Mouse (Mus musculus): ENCODE data around the gene Syn3. TPM values are rescaled to one million over a fixed set of nuclear protein-coding genes. Genes with fewer than 3 reads are reported as not detected.

The Syn3 gene
- total RNA-seq, 4 experiments from 2014 or later = 0.10 to 0.90 (median 0.57) TPM

DNA sequence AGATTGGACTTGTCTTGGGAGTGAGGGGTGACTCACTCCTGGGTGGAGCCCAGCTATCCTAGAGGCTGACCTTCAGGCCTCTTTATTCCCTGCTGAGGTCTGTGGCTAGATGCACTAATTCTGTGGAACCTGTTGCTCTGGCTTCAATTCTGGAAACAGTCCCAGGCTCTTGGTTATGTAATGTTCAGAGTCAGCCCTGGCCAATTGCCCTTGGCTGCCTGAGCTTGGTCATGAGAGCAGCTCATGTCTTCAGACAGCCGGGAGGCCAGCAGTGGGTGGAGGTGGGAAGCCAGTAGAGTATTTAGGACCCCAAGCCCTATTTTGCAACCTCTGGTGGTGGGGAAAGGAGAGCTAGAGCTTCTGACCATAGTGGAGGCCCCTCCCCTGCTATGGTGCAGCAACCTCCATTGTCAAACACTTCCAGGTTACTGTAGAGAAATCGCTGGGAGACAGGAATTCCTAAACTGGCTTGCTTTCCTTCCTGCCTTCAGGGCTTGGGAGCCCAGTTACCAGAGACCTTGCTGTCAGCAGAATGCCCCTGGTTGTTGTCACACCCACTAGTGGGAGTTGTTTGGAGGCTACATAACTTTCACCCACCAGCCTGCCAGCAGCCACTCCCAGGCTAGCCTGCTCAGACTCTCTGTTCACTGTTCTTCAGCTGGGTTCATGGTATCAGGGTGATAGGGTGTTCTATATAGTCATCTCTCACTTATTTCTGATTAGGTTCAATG, 158.9 kb downstream of the Syn3 start:
- peak; percentile 94 to 97 for DNase-seq (ENCODE audit: low spot score in 2 of 2)

DNA sequence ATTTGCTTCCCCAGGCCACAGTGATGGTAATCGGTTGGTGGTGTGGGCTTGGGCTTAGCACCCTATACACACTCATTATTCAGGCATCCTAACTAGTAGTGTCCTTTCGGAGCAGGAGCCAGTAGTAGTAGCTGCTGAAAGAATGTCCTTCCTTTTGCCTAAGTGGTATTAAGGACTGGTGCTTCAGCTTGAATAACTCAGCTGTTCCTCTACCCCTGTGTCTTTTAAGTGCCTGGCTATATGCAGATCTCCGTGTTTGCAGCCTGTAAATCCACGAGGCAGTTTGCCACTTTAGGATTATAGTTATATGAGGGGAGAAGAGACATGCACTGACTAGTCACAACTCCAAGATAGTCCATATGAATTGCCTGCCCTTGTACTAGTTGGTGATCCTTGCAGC, 159.6 kb downstream of the Syn3 start:
- no peak for DNase-seq (ENCODE audit: low spot score in 2 of 2)

DNA sequence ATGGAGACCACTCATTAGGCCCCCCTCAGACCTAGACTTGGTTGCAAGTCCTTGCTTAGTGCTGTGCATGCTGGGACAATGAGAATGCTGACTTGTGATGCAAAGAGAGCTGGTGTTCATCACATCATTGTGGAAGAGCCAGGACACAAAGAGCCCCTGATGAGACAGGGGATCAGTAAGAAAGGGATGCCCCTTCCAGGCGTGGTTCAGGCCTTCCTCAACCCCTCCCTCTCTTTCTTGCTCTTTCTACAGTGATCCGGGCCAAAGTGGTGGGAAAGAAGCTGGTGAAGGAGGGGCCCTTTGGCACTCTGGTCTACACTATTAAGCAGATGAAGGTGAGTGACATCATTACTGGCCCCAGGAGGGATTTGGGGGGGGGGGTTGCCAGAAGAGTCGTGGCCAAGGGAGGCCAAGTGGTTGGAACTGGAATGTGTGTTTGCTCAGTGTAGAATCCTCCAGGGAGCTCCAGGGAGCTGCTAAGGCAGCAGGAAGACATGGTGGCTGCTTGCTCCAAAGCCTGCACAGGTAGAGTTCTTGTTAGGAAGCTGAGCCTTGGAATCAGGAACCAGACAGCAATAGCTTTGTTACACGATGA, 160.5 kb downstream of the Syn3 start:
- no peak for DNase-seq (ENCODE audit: low spot score in 2 of 2)

DNA sequence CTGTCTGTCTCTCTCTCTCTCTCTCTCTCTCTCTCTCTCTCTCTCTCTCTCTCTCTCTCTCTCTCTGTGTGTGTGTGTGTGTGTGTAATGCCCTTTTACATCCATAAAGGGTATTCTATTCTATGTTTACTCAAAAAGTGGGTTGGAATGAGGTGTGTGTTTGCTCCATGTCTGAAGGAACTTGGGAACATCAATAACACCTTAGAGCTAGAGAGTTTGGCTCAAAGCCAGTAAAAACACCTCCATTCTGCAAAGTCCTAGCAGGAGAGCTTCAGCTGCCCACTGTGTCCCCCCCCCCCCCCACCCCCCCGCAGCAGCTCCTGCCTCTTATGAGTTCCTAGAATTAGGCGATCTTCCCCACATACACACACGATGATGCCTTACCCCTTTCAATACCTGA, 161.5 kb downstream of the Syn3 start:
- DNase-seq (ENCODE audit: low spot score in 2 of 2) = no peak

DNA sequence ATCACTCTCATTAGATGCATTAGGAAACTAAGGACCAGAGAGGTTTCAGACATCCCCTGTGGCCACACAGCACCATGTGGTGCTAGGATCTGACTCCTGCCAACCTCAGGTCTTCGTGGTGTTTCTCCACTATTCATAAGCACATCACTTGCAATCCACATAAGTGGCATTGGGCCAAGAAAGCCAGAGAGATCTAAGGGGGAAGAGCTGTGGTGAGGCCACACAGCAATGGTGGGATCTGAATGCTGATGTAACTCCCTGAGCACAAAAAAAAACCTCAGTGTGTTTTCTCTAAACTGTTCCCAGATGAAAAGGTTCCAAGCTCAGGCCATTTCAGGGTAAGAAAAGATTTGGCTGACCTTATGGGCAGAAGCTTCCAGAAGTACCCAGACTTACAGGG, 162.2 kb downstream of the Syn3 start:
- no peak for DNase-seq (ENCODE audit: low spot score in 2 of 2)

DNA sequence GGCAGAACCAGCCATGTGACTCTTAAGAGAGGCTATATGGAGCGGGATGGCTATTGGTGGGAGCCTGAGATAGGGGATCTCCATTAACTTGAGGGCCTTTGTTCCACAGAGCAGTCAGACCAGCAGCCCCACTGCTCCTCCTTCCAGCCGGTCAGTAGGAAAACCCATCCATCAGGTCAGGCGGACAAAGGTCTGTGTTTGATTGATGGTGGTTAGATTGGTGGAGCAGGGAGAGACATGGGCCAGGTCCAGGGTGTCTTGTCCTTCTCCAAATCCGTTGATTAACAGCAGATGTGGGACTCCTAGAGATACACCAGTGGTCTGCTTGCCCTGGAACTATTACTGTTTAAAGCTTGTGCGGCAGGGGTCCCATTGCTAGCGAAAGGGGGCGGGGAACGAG, 164.1 kb downstream of the Syn3 start:
- DNase-seq (ENCODE audit: low spot score in 2 of 2) = no peak

DNA sequence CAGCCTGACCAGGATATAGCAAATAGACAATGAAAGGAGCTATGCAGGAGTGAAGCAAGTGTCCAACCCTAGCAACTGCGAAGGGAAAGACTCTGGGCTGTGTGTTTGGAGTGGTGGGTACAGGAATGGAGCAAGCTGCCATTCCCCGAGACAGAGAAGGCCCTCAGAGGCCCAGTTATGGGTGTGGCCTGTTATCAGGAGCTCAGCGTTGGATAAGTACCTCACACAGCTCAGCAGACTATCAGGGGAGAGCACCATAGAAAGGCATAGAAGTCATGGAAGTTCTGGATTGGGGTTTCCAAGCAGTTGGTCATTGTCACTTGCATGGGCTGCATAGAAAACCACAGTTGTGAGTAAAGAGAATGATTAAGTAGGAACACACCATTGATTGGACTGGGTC, 165.8 kb downstream of the Syn3 start:
- DNase-seq (ENCODE audit: low spot score in 2 of 2) = no peak

DNA sequence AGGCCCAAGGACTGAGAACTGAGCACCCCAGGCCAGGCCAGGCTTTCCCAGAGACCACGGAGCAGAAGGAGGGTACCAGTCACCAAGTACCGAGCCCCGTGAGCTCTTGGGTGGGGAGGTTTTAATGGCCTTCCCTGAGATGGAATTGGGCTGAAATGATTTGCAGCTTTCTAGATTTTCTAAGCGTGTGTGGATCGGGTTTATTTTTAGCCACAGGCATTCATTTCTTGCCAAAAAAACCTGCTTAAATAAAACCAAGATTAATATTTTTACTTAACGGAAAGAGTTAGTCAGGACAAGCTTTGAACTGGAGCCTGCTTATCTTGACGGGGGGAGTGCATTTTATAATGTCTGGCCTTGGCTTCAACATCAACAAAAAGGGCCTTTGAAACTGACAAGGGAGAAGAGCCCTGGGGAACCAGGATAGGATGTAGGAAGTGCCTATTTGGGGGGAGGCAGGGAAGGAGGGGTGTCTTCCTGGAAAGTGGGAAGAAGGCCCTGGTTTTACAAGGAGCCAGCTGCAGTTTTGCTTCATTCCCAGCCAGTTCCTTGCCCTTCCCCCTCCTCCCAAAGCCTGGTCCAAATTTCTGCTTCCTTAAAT, 166.9 kb downstream of the Syn3 start:
- DNase-seq (ENCODE audit: low spot score in 2 of 2) = no peak

DNA sequence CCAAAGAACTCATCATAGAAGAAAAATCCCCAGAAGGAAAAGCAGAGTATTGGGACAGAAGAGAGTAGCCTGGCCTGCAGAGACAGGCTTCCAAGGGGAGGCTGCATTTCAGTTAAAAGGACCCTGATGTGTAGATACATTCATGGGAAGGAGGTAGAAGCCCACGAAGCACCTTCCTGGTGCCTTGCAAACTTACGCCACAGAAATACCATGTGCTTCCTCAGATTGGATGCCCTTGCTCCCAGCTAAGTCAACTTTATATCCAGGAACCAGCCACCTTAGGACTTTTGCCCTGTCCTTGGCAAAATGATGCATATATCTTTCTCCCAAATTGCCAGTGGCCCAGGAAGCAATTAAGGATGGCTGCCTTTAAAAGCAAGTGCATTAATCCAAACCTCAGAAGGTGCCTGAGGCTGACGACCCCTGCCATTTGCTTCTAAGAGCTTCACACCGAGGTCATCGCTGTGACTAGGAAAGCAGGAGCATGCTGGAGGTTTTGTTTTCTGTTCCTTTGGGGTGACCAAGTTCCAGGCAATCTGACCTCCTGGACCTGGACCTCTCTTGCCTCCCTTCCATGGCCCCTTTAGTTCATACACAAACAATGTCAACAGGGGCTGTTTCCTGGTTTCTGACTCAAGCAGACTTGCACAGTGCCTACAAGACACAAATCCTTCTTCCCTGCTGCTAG, 167.6 kb downstream of the Syn3 start:
- no peak for DNase-seq (ENCODE audit: low spot score in 2 of 2)

DNA sequence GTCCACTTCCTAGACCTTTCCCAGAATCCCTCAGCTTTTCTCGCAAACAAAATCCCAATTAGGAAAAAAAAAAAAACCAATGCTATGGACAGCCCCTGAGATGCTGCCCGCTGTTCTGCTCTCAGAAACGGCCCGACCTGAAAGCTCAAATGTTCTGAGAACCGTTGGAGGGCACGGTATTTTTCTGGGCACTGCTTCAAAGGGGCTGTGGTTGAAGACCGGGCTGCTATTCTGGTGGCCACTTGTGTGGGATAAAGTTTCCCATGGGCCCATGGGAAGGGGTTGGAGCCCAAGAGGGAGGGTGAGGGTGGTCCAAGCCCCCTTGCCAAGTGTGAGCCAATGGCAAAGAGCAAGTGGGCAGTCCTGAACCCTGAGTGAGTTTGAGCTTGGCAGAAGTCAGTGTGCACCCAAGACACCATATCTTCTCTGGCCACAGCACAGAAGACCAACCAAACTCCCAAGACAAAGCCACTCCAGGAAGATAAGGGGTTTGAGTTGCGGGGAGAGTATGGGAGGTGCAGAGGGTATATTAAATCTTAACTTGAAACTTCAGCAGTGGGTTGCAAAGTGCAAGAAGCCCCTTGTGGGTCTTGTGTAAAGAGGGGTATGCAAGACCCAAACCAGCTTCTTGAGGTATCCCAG, 169.3 kb downstream of the Syn3 start:
- no peak for DNase-seq (ENCODE audit: low spot score in 2 of 2)

DNA sequence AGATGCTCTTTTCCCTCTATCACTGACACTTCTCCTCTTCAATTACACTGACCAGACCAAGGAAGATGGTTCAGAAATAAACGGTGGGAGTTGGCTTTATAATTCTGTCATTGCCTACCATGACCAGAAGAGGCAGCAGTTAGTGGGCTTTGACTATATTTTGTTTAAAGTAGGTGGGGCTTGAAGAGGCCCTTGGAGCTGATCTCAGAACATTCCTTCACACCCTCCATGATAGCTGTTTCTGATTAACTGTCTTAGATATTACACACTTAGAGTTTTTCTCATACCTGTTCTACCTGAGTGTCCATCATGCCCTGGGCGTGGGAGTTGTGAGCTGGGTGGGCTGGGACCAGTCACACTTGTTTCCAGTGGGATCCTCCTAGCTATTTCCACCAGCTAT, 170.0 kb downstream of the Syn3 start:
- no peak for DNase-seq (ENCODE audit: low spot score in 2 of 2)

DNA sequence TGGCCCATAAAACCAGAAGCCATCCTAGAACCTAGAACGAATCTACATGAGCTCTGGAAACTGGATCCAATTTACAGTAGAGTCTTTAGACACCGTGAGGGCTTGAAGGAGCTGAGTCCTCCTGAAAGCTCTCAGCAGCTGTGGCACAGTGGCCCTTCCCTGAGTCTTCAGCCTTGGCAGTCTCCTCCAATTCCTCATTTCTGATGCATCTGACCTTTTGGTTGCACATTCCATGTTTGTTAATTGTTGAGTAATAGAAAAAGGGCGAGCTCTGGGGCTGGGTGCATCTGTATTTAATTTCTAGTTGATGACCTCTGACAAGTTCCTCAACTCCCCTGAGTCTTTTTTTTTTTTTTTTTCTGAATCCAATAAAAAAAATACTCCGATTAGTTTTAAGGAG, 170.6 kb downstream of the Syn3 start:
- DNase-seq (ENCODE audit: low spot score in 2 of 2) = no peak

DNA sequence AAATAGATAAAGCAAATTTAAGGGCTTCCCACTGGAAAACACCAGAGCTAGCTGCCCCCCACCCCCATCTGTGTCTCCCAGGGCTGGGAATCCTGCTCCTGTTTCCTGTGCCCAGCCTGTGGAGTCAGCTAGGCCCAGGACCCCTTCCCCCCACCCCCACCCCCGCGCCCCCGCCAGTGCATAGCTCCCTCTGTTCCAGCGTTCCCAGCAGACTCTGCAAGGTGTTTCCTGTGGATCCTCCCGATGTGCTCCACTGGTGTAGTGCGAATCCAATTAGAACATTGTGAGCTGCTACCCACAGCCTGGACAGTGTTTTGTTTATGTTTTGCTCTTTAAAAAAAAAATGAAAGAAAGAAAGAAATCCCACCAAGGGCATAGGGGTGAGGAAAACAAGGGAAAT, 173.4 kb downstream of the Syn3 start:
- DNase-seq (ENCODE audit: low spot score in 2 of 2) = no peak

DNA sequence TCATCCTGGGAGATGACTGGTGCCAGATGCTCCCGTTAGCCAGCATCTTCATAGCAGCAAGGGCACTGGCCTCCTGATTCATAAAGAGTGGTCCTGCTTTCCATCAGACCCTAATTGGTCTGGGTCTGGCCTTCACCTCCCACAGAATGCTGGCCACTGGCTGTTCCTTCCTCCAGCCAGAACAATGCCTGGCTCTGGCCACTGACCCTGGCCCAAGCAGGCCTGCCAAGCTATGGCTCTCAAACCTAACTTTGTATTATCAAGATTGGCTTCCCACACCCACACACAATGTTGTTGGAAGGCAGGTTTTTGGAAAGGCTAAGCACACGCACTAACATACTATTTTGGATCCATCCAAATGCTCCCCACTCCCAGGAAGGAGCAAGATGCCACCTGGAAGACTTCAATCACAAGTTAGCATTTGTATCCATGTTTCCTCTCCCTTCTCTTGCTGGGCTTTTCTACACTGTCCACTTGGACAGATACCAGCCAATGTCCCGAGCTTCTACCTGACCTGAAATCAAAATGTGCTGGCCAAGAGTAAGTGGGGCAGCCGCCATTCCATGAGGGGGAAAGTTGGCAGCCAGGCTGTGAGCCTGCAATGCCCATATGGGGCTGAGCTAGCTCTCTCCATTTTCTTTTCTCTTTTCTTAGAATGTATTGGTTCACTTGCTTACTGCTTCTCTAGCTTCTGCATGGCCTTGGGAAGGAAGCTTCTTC, 175.3 kb downstream of the Syn3 start:
- DNase-seq (ENCODE audit: low spot score in 2 of 2) = no peak

DNA sequence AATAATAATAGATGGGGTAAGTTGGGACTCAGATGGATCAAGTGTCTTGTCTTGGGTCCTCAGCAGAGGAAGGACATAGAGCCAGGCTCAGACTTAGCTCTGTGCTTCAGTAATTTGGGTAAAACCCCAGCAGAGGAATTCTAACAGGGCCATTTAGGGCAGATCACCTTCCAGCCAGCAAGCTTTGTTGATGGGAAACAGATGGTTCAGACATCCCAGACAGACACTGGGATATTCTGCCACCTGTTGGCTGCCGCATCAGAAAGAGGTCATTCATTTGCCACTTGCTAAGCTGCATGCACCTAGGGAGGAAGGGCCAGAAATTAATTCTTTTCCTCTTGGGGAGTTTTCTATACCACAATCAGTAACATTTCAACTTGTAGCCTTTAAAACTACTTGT, 176.7 kb downstream of the Syn3 start:
- no peak for DNase-seq (ENCODE audit: low spot score in 2 of 2)

DNA sequence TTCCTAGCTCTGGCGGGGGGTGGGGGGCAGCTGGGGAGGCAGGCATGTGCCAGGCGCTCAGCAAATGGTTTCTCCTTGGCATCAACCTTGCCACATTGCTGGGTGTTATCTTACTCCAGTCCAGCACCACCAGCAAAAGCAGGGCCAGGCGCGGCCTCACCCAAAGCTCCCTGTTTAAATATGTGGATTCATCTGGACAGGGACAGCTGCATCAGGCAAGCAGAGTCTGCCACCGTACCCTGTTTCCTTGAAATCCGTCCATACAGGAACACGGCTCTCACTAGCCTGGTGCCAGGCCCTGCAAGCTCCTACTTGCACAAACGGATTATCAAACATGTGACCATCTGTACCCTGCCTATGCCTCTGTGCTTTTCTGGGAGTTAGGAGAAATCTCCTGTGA, 177.5 kb downstream of the Syn3 start:
- DNase-seq (ENCODE audit: low spot score in 2 of 2) = peak; percentile 67 to 85

DNA sequence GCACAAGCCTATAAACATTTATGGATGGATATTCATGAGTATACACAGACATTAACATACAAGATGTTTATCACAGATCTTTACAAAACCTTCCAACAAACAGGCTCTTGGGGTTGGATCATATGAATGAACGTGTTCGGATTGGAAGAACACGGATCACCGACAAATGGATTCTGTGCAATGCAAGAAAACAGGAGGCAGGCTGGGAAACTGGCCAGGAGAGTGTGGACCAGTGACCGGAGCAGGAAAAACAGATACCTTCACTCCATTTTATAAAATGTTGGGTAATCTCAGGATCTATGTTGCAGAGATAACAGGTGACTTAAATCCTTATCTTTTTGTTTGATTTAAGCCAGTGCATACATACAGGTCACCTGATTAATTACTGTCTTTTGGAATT, 178.5 kb downstream of the Syn3 start:
- no peak for DNase-seq (ENCODE audit: low spot score in 2 of 2)

DNA sequence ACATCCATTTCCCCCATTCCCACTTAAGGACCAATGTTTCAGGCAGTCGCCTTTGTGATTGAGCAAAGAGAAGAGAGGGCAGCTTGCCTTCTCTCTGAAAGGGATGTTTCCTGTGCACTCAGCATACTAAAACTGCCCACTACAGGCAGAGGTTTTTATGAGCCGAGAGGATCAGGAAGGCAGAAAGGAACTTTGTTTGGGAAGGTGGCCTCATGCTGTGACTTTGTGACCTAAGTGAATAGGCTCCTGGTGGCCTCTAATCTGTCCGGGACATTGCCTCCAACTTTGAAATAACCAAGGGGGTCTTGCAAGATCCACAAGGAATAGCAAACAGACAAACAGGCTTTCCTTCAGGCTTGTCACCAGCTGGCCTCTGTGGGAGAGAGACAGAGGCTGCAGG, 179.2 kb downstream of the Syn3 start:
- DNase-seq (ENCODE audit: low spot score in 2 of 2) = no peak

DNA sequence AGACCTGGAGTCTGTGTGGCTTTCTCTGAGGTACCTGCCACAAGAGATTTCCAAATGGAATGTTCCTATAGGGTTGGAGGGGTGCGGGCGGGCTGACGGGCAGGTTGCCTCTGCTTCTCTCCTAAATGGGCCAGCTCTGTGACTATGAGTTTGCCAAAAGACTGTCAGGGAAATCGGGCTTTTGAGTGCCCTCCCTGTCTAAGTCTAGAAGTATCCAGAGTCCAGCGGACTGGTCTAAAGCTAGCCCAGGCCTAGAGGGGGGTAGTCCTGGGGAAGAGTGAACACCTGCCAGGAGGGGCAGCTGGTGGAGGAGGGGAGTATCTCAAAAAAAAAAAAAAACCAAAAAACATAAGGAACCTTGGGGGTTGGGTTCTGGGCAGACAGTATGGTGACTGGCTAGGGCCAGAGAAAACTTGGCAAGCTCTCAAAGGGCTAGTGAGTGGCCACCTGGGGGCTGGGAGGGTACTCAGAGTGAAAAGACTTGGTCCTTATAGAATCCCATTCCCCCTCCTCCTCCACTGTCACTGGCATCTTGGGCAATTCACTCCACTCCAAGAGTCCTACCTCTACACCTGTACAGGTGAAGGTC, 180.1 kb downstream of the Syn3 start:
- no peak for DNase-seq (ENCODE audit: low spot score in 2 of 2)

DNA sequence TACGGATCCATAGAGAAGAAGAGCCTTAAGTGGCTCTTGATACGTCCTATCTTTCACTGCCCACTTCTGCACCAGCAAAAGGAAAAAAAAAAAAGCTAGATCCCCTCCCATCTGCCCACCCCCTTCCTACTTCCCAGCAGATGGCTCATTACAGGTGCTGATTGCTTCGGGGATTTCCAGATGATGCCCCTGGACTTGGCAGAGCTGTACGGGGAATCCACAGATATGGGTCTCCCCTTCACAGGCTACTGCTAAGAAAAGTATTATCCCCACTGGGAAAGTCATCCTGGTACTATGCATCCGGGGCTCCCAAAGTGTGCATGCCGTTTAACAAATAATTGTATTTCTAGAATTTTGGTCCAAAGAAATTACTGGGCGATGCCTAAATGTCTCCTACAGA, 181.1 kb downstream of the Syn3 start:
- DNase-seq (ENCODE audit: low spot score in 2 of 2) = no peak

DNA sequence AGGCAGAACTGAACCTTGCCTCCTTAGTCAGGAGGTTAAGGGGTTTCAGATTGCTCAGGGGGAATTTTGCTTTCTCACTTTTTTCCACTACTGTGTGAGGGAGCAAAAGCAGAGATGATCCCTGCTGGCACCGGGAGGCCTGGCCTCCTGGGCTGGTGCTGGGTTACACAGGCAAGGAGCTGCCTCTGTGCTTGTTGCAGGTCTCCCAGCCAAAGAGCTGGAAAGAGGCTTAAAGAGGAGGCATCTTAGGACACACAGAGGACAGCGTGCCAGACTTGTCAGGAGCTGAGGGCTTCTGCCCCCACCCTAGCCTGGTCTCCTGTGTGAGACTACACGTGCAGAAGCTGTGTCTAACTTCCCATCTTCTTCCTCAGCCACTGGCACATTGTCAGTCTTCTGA, 183.2 kb downstream of the Syn3 start:
- DNase-seq (ENCODE audit: low spot score in 2 of 2) = peak; percentile 49 to 73

Measured in gastrocnemius, adult 8-10 months (tissue).